Comparison of ENCODE assay signal across 8 mouse cellular contexts in the genomic region with DNA sequence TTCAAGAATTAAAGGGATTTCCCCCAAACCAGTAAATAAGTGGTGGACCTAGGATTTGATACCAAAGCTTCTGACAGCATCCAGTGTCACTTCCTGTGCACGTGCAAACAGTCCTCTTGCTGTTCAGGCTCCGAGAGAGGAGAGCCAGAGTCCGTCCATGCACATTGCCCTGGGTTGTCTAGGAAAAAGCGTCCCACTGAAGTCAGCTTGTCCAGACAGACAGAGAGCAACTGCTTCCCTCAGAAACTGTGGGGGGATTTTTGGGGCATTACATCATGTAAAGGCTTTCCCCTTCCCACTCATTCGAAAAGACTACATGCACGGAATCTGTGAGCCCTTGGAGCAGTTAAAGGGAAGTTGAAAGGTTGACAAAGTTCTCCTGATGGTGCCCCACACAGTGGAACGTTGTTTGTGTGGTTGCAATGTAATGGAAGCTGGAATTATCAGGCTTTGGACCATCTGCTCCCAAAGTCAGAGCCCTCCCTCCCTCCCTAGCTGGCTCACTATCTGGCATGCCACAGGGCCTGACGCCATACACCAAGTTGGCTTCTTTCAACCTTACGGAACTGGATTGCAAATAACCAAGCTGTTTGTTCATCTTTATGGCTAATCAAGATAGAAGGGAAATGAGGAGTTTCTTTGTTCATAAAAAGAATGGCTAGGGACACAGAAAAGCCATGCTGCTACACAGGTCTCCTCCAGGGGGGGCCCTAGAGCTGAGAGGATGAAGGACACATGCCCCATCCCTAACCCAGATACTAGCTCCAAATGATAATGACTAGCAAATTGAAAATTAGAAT. TPM values are rescaled to one million over a fixed set of nuclear protein-coding genes. Genes with fewer than 3 reads are reported as not detected.
DNase-seq lines count a peak whose midpoint lies in the region; ATAC-seq lines count a peak whose summit lies in the region.

No protein-coding gene starts in this region.

- peak; percentile 81 for ATAC-seq in megakaryocyte progenitor cell, adult 5-6 weeks (replicated peaks; ENCODE audit: poor library complexity)

- intact Hi-C loops in gastrocnemius, postnatal 14 days (cut with DNase I; ENCODE audit: low total_unique reads): loop anchor here (5.0 kb wide), 1 partner anchor 41 kb away; no protein-coding TSS in a partner anchor

- peak; percentile 13 for DNase-seq in right cerebral cortex, postnatal 4 days
- no peak for DNase-seq in right cerebral cortex, postnatal 25 days
- DNase-seq in adrenal gland, postnatal 14 days: peak; percentile 84
- peak; percentile 69 for DNase-seq in gastrocnemius, postnatal 14 days
- peak; percentile 26 for DNase-seq in layer of hippocampus, adult 9-11 months
- peak; percentile 91 for DNase-seq in thymus, postnatal 4 days
- DNase-seq in right cerebral cortex, postnatal 36 days (ENCODE audit: low spot score in 2 of 2): no peak

RNA-seq across cellular contexts. Expression of a gene that starts 37.9 kb away (rescaled TPM):
- 21.6 and 29.3 TPM in 2 replicates for total RNA-seq in adrenal gland, postnatal 14 days (2021)
- total RNA-seq in gastrocnemius, postnatal 14 days (2021): 10 to 100 TPM; 17.4 to 19.8 TPM
- total RNA-seq in megakaryocyte progenitor cell, adult 5-6 weeks (2015): 33.6 and 39.1 TPM in 2 replicates
- total RNA-seq in megakaryocyte progenitor cell, adult 5-6 weeks (2017): 12.7 and 13.7 TPM in 2 replicates

Comparison
In these comparisons a context has a peak if more than half of its experiments do, and no peak if none do; other contexts are left out.
1. DNase-seq: peak in right cerebral cortex, postnatal 4 days (single experiment), adrenal gland, postnatal 14 days (single experiment), gastrocnemius, postnatal 14 days (single experiment), layer of hippocampus, adult 9-11 months (single experiment) and thymus, postnatal 4 days (single experiment); none in right cerebral cortex, postnatal 25 days (single experiment) and right cerebral cortex, postnatal 36 days (0 of 2).